Mouse (Mus musculus) kidney, adult 2 months (tissue): ENCODE data around the gene Asic1.

Experiments
- CTCF ChIP-seq: fragments of 200-500 bp; conservative IDR thresholded peaks from 2 replicates; pipeline ENCODE4 v1.5.1; 2011; ENCODE audit warnings: low read depth, mild to moderate bottlenecking, control low read depth, low read length, moderate library complexity, mixed read lengths; ENCODE audit not compliant: insufficient read depth, insufficient read length
- POLR2A ChIP-seq: fragments of 200-500 bp; IDR thresholded peaks from one replicate; pipeline ENCODE4 v1.6.1; 2011; ENCODE audit warnings: low read depth, low read length, control low read depth

- TF ChIP-seq CTCF (peak; percentile 35; the same call in 1 of the 2 replicates), POLR2A (no peak)
Observed at GRCm38 (mm10) chr15:99682880-99683279, 12.7 kb downstream of the Asic1 start.
